Comparison of ENCODE assay signal across 8 mouse cellular contexts in the genomic region with DNA sequence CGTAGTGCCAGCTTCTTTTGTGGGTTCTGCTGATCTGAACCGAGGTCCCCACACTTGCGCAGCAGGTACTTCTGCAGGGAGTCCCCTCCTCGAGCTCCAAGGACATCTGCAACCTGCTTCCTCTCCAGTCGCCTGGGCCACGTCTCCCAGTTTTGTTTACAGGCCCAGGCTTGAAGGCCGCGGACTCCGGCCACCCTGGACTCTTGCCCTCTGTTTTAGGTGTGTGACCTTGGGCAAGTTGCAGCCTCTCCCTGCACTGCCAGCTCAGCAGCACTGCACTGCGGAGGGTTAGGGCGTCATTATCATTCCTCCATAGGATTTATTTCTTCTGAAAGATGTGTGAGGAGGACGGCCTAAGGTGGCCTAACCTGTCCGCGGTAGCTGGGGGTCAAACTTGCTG. TPM values are rescaled to one million over a fixed set of nuclear protein-coding genes. Genes with fewer than 3 reads are reported as not detected.
A peak's percentile ranks its signal among the peaks of the same experiment; 100 is the strongest.
DNase-seq lines count a peak whose midpoint lies in the region; ATAC-seq and TF ChIP-seq lines count a peak whose summit lies in the region.
"Had no signal": no experiment of that assay in that cellular context is flagged by ENCODE, and none has a peak within 500 bp of the region (broad histone marks: within the 10 kb centered on the region; RNA-seq: fewer than 3 reads in every experiment).

No protein-coding gene starts in this region.

- no peak for TF ChIP-seq EP300 in stomach, postnatal 0 days (optimal IDR thresholded peaks at IDR 0.05)

- 0 out of 2 replicates have a peak, but pooled peaks have one; percentile 23 for ATAC-seq in liver, embryonic 16.5 days (ENCODE audit: low read depth)
- ATAC-seq in liver, embryonic 12.5 days, result no peak
- ATAC-seq in kidney, embryonic 15.5 days (replicated peaks; ENCODE audit: low FRiP score), result no peak
- ATAC-seq in stomach, postnatal 0 days (ENCODE audit: low FRiP score, low TSS enrichment), result 0 out of 2 replicates have a peak, but pooled peaks have one; percentile 40
- no peak for ATAC-seq in CD4-positive, CD25-positive, alpha-beta regulatory T cell, adult 4 months
- ATAC-seq: Patski had no signal

- no peak overlapping the region for H3K9ac ChIP-seq in liver, embryonic 16.5 days (ENCODE audit: low read depth, low read length)
- no peak overlapping the region for H3K9ac ChIP-seq in liver, embryonic 12.5 days
- no peak overlapping the region for H3K9ac ChIP-seq in kidney, embryonic 15.5 days
- H3K9ac ChIP-seq in stomach, postnatal 0 days (ENCODE audit: low read length), result no peak overlapping the region

- no peak overlapping the region for H3K4me3 ChIP-seq in liver, embryonic 16.5 days (ENCODE audit: low read depth, low read length)
- no peak overlapping the region for H3K4me3 ChIP-seq in liver, embryonic 12.5 days
- no peak overlapping the region for H3K4me3 ChIP-seq in embryonic facial prominence, embryonic 10.5 days
- H3K4me3 ChIP-seq in kidney, embryonic 15.5 days (replicated peaks), result no peak overlapping the region
- no peak overlapping the region for H3K4me3 ChIP-seq in stomach, postnatal 0 days (ENCODE audit: low read depth, low read length)

- no peak for DNase-seq in embryonic facial prominence, embryonic 10.5 days (ENCODE audit: low spot score)
- DNase-seq in stomach, postnatal 0 days (ENCODE audit: low spot score), result no peak
- no peak for DNase-seq in embryo, embryonic 11 days

- no peaks in the 10 kb centered on the region for H3K36me3 ChIP-seq in liver, embryonic 16.5 days (ENCODE audit: control insufficient read depth, insufficient read depth)
- no peaks in the 10 kb centered on the region for H3K36me3 ChIP-seq in liver, embryonic 12.5 days
- no peaks in the 10 kb centered on the region for H3K36me3 ChIP-seq in embryonic facial prominence, embryonic 10.5 days (replicated peaks)
- H3K36me3 ChIP-seq in kidney, embryonic 15.5 days, result no peaks in the 10 kb centered on the region
- H3K36me3 ChIP-seq in stomach, postnatal 0 days (ENCODE audit: control insufficient read depth, insufficient read depth, low read length), result no peaks in the 10 kb centered on the region

- H3K4me2 ChIP-seq in liver, embryonic 16.5 days (ENCODE audit: low read depth, low read length), result no peak overlapping the region
- H3K4me2 ChIP-seq in liver, embryonic 12.5 days, result no peak overlapping the region
- H3K4me2 ChIP-seq in kidney, embryonic 15.5 days, result no peak overlapping the region
- H3K4me2 ChIP-seq in stomach, postnatal 0 days (replicated peaks; ENCODE audit: low read depth), result no peak overlapping the region

- no peak for TF ChIP-seq CTCF in stomach, postnatal 0 days (IDR thresholded peaks at IDR 0.05; ENCODE audit: low read depth)

- H3K9me3 ChIP-seq in liver, embryonic 16.5 days (replicated peaks; ENCODE audit: control insufficient read depth, low read length), result no peaks in the 10 kb centered on the region
- no peaks in the 10 kb centered on the region for H3K9me3 ChIP-seq in liver, embryonic 12.5 days (replicated peaks)
- H3K9me3 ChIP-seq in embryonic facial prominence, embryonic 10.5 days, result no peaks in the 10 kb centered on the region
- no peaks in the 10 kb centered on the region for H3K9me3 ChIP-seq in kidney, embryonic 15.5 days (replicated peaks)
- H3K9me3 ChIP-seq in stomach, postnatal 0 days (ENCODE audit: control insufficient read depth, low read length), result no peaks in the 10 kb centered on the region

- no peaks in the 10 kb centered on the region; the same call in 1 of the 2 replicates for H3K4me1 ChIP-seq in liver, embryonic 16.5 days (ENCODE audit: control insufficient read depth, low read depth, low read length)
- peaks cover 20% of the 10 kb centered on the region for H3K4me1 ChIP-seq in liver, embryonic 12.5 days
- H3K4me1 ChIP-seq in embryonic facial prominence, embryonic 10.5 days, result peaks cover 29% of the 10 kb centered on the region
- H3K4me1 ChIP-seq in kidney, embryonic 15.5 days, result peaks cover 44% of the 10 kb centered on the region
- H3K4me1 ChIP-seq in stomach, postnatal 0 days (replicated peaks; ENCODE audit: control insufficient read depth, insufficient read depth), result no peaks in the 10 kb centered on the region

- no peak overlapping the region for H3K27ac ChIP-seq in liver, embryonic 16.5 days (ENCODE audit: low read length)
- H3K27ac ChIP-seq in liver, embryonic 12.5 days, result no peak overlapping the region
- peak overlapping the region; percentile 75; the same call in 1 of the 2 replicates for H3K27ac ChIP-seq in embryonic facial prominence, embryonic 10.5 days (replicated peaks)
- H3K27ac ChIP-seq in kidney, embryonic 15.5 days, result peak overlapping the region; percentile 56; the same call in 1 of the 2 replicates
- H3K27ac ChIP-seq in stomach, postnatal 0 days (replicated peaks), result no peak overlapping the region

- H3K27me3 ChIP-seq in liver, embryonic 16.5 days (ENCODE audit: control insufficient read depth, insufficient read depth, low read depth, low read length), result no peaks in the 10 kb centered on the region
- H3K27me3 ChIP-seq in liver, embryonic 12.5 days (replicated peaks), result 0 out of 2 replicates have a peak, but pooled peaks cover 4% of the 10 kb centered on the region
- H3K27me3 ChIP-seq in embryonic facial prominence, embryonic 10.5 days (replicated peaks; ENCODE audit: low read depth, poor library complexity, severe bottlenecking), result no peaks in the 10 kb centered on the region
- no peaks in the 10 kb centered on the region for H3K27me3 ChIP-seq in kidney, embryonic 15.5 days
- no peaks in the 10 kb centered on the region for H3K27me3 ChIP-seq in stomach, postnatal 0 days (ENCODE audit: control insufficient read depth, insufficient read depth, low read length)
- H3K27me3 ChIP-seq: Patski had no signal

- 72% methylated on average over 14 of the region's 14 CpGs for WGBS in liver, embryonic 16.5 days (ENCODE audit: insufficient replicate concordance)
- 75% methylated on average over 14 of the region's 14 CpGs for WGBS in liver, embryonic 12.5 days (ENCODE audit: insufficient replicate concordance)
- WGBS in embryonic facial prominence, embryonic 10.5 days, result 82% methylated on average over 14 of the region's 14 CpGs
- WGBS in kidney, embryonic 15.5 days, result 83% methylated on average over 14 of the region's 14 CpGs
- WGBS in stomach, postnatal 0 days, result 69% methylated on average over 14 of the region's 14 CpGs

RNA-seq across cellular contexts. Expression of a gene that starts 47.0 kb away (rescaled TPM):
- 2.3 and 2.7 TPM in 2 replicates for polyA plus RNA-seq in liver, embryonic 16.5 days (2015; fragmentation: Nextera tagmentation; extraction: Ambion mirVana)
- 4.5 and 4.9 TPM in 2 replicates for polyA plus RNA-seq in liver, embryonic 12.5 days (2016; fragmentation: Nextera tagmentation; extraction: Ambion mirVana)
- polyA plus RNA-seq in embryonic facial prominence, embryonic 10.5 days (2016; fragmentation: Nextera tagmentation; extraction: Ambion mirVana), result 7.3 and 7.4 TPM in 2 replicates
- 19.0 and 20.4 TPM in 2 replicates for polyA plus RNA-seq in kidney, embryonic 15.5 days (2015; fragmentation: Nextera tagmentation; extraction: Ambion mirVana)
- polyA plus RNA-seq in stomach, postnatal 0 days (2015; fragmentation: Nextera tagmentation; extraction: Ambion mirVana), result 11.8 and 12.3 TPM in 2 replicates
- polyA plus RNA-seq in CD4-positive, CD25-positive, alpha-beta regulatory T cell, adult 4 months (2017; shearing (Covaris generic)), result 1 to 10 TPM in 1 of 2 experiments, under 1 TPM in 1; 0.23 to 1.2 TPM

Comparison
In these comparisons a context has a peak if more than half of its experiments do, and no peak if none do; other contexts are left out.
1. ATAC-seq: peak in liver, embryonic 16.5 days (single experiment) and stomach, postnatal 0 days (single experiment); none in liver, embryonic 12.5 days (single experiment), kidney, embryonic 15.5 days (single experiment) and CD4-positive, CD25-positive, alpha-beta regulatory T cell, adult 4 months (single experiment).
2. H3K27ac ChIP-seq: peak in embryonic facial prominence, embryonic 10.5 days (single experiment) and kidney, embryonic 15.5 days (single experiment); none in liver, embryonic 16.5 days (single experiment), liver, embryonic 12.5 days (single experiment) and stomach, postnatal 0 days (single experiment).